Mouse (Mus musculus): ENCODE measurements around the gene Icam2. TPM values are rescaled to one million over a fixed set of nuclear protein-coding genes. Genes with fewer than 3 reads are reported as not detected.

The Icam2 gene
- polyA plus RNA-seq, 1 experiment from 2014 or later, result 77.7 TPM

- no peak for ATAC-seq (ENCODE audit: extremely low read depth, insufficient number of reproducible peaks, low FRiP score, low TSS enrichment)
- no peak overlapping the region for H3K4me2 ChIP-seq
- WGBS, result 32% methylated on average over 11 of the region's 11 CpGs
- no peak overlapping the region for H3K4me3 ChIP-seq
- peaks cover 11% of the 10 kb centered on the region for H3K4me1 ChIP-seq
- no peak overlapping the region for H3K9ac ChIP-seq
- H3K27ac ChIP-seq (replicated peaks), result peak overlapping the region; percentile 39; the same call in 1 of the 2 replicates
- H3K27me3 ChIP-seq (replicated peaks), result no peaks in the 10 kb centered on the region
- no peaks in the 10 kb centered on the region for H3K36me3 ChIP-seq
- no peaks in the 10 kb centered on the region for H3K9me3 ChIP-seq
These were observed 13.9 kb downstream of the Icam2 start for GRCm38 (mm10) chr11:106373998-106374397.

- 8% methylated on average over 3 of the region's 3 CpGs for WGBS
- no peak overlapping the region for H3K4me2 ChIP-seq
- no peaks in the 10 kb centered on the region for H3K9me3 ChIP-seq
- H3K4me3 ChIP-seq, result no peak overlapping the region
- no peak for ATAC-seq (ENCODE audit: extremely low read depth, insufficient number of reproducible peaks, low FRiP score, low TSS enrichment)
- peaks cover 22% of the 10 kb centered on the region for H3K4me1 ChIP-seq
- H3K36me3 ChIP-seq, result no peaks in the 10 kb centered on the region
- H3K27me3 ChIP-seq (replicated peaks), result no peaks in the 10 kb centered on the region
- no peak overlapping the region for H3K9ac ChIP-seq
- H3K27ac ChIP-seq (replicated peaks), result no peak overlapping the region
These were observed 21.6 kb downstream of the Icam2 start for GRCm38 (mm10) chr11:106366316-106366715.

- no peaks in the 10 kb centered on the region for H3K27me3 ChIP-seq (replicated peaks)
- H3K9ac ChIP-seq, result peak within 1 kb of the TSS; percentile 69
- ATAC-seq (ENCODE audit: extremely low read depth, insufficient number of reproducible peaks, low FRiP score, low TSS enrichment), result no peak
- H3K4me2 ChIP-seq, result peak within 1 kb of the TSS; percentile 57
- H3K4me3 ChIP-seq, result 0 out of 2 replicates have a peak within 1 kb of the TSS, but pooled peaks have one; percentile 27
- H3K27ac ChIP-seq (replicated peaks), result 0 out of 2 replicates have a peak within 1 kb of the TSS, but pooled peaks have one; percentile 13
- H3K9me3 ChIP-seq, result no peaks in the 10 kb centered on the region
- H3K36me3 ChIP-seq, result no peaks in the 10 kb centered on the region
- WGBS, result 30% methylated on average over 10 of the region's 10 CpGs
- H3K4me1 ChIP-seq, result peaks cover 22% of the 10 kb centered on the region
These were observed 22.5 kb downstream of the Icam2 start, which contains the start of gene Prr29 for GRCm38 (mm10) chr11:106365366-106365765. Gene Prr29, plus strand, starts transcription at chr11:106365472.

- Histone ChIP-seq H3K4me3 (0 out of 2 replicates have a peak overlapping the region, but pooled peaks have one; percentile 27), H3K9me3 (no peaks in the 10 kb centered on the region), H3K27ac (replicated peaks) (0 out of 2 replicates have a peak overlapping the region, but pooled peaks have one; percentile 13), H3K4me2 (peak overlapping the region; percentile 57), H3K27me3 (replicated peaks) (no peaks in the 10 kb centered on the region), H3K4me1 (peaks cover 22% of the 10 kb centered on the region), H3K9ac (peak overlapping the region; percentile 69), H3K36me3 (no peaks in the 10 kb centered on the region)
- no peak for ATAC-seq (ENCODE audit: extremely low read depth, insufficient number of reproducible peaks, low FRiP score, low TSS enrichment)
- 6% methylated on average over 11 of the region's 11 CpGs for WGBS
These were observed 23.2 kb downstream of the Icam2 start for GRCm38 (mm10) chr11:106364712-106365111.

- Histone ChIP-seq H3K9ac (no peak overlapping the region), H3K36me3 (no peaks in the 10 kb centered on the region), H3K27me3 (replicated peaks) (no peaks in the 10 kb centered on the region), H3K4me2 (no peak overlapping the region), H3K4me1 (peaks cover 10% of the 10 kb centered on the region), H3K27ac (replicated peaks) (no peak overlapping the region), H3K9me3 (no peaks in the 10 kb centered on the region), H3K4me3 (no peak overlapping the region)
- WGBS, result 19% methylated on average over 5 of the region's 5 CpGs
- ATAC-seq (ENCODE audit: extremely low read depth, insufficient number of reproducible peaks, low FRiP score, low TSS enrichment), result no peak
These were observed 28.5 kb downstream of the Icam2 start for GRCm38 (mm10) chr11:106359350-106359749.

GRCm38 (mm10) chr11:106355382-106356128, 32.3 kb downstream of the Icam2 start:
- Histone ChIP-seq H3K27ac (replicated peaks) (peak overlapping the region; percentile 2; the same call in 1 of the 2 replicates), H3K9ac (0 out of 2 replicates have a peak overlapping the region, but pooled peaks have one; percentile 25), H3K36me3 (no peaks in the 10 kb centered on the region), H3K27me3 (replicated peaks) (no peaks in the 10 kb centered on the region), H3K4me3 (no peak overlapping the region), H3K4me2 (no peak overlapping the region), H3K4me1 (peaks cover 19% of the 10 kb centered on the region), H3K9me3 (no peaks in the 10 kb centered on the region)
- no peak for ATAC-seq (ENCODE audit: extremely low read depth, insufficient number of reproducible peaks, low FRiP score, low TSS enrichment)
- 40% methylated on average over 19 of the region's 19 CpGs for WGBS

GRCm38 (mm10) chr11:106354181-106354580, 33.7 kb downstream of the Icam2 start:
- Histone ChIP-seq H3K9me3 (no peaks in the 10 kb centered on the region), H3K27me3 (replicated peaks) (no peaks in the 10 kb centered on the region), H3K4me3 (no peak overlapping the region), H3K4me1 (peaks cover 19% of the 10 kb centered on the region), H3K36me3 (no peaks in the 10 kb centered on the region), H3K27ac (replicated peaks) (no peak overlapping the region), H3K9ac (no peak overlapping the region), H3K4me2 (no peak overlapping the region)
- no peak for ATAC-seq (ENCODE audit: extremely low read depth, insufficient number of reproducible peaks, low FRiP score, low TSS enrichment)
- WGBS, result 63% methylated on average over 1 of the region's 1 CpGs

DNA sequence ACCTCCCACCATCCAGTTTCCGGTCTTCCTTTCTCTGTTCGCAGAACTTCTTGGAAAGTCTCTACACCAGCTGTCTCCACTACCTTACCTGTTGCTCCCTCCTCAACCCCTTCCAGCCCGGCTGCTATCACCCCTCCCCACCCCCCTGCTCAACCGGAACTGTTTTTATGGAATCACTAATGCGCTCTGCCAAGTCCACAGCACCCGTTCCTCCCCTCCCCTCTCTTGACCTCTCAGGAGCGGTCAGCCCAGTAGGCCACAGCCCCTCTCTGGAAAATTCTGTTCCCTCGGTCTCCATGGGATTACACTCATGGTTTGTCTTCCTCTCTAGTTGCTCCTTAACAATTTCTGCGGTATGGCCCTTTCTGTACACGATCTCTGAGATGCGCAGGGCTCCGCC, 34.7 kb downstream of the Icam2 start, which contains the start of gene Scn4a:
Gene Scn4a (minus strand): TSS at position 101 of the 400 bp plus-strand sequence.
- no peak within 1 kb of the TSS for H3K4me2 ChIP-seq
- no peak within 1 kb of the TSS for H3K27ac ChIP-seq (replicated peaks)
- H3K9ac ChIP-seq, result no peak within 1 kb of the TSS
- H3K9me3 ChIP-seq, result no peaks in the 10 kb centered on the region
- H3K36me3 ChIP-seq, result no peaks in the 10 kb centered on the region
- H3K4me1 ChIP-seq, result peaks cover 19% of the 10 kb centered on the region
- H3K4me3 ChIP-seq, result no peak within 1 kb of the TSS
- H3K27me3 ChIP-seq (replicated peaks), result no peaks in the 10 kb centered on the region
- WGBS, result 81% methylated on average over 12 of the region's 12 CpGs
- no peak for ATAC-seq (ENCODE audit: extremely low read depth, insufficient number of reproducible peaks, low FRiP score, low TSS enrichment)

- no peak for ATAC-seq (ENCODE audit: extremely low read depth, insufficient number of reproducible peaks, low FRiP score, low TSS enrichment)
- Histone ChIP-seq H3K27ac (replicated peaks) (no peak overlapping the region), H3K27me3 (replicated peaks) (no peaks in the 10 kb centered on the region), H3K9ac (no peak overlapping the region), H3K36me3 (no peaks in the 10 kb centered on the region), H3K9me3 (no peaks in the 10 kb centered on the region), H3K4me2 (no peak overlapping the region), H3K4me1 (peaks cover 19% of the 10 kb centered on the region), H3K4me3 (no peak overlapping the region)
- 40% methylated on average over 4 of the region's 4 CpGs for WGBS
These were observed 35.9 kb downstream of the Icam2 start for GRCm38 (mm10) chr11:106351941-106352340.

GRCm38 (mm10) chr11:106351253-106351652, 36.6 kb downstream of the Icam2 start:
- H3K27ac ChIP-seq (replicated peaks), result no peak overlapping the region
- no peak for ATAC-seq (ENCODE audit: extremely low read depth, insufficient number of reproducible peaks, low FRiP score, low TSS enrichment)
- WGBS, result 55% methylated on average over 3 of the region's 3 CpGs

GRCm38 (mm10) chr11:106350853-106351252, 37.0 kb downstream of the Icam2 start:
- WGBS, result 47% methylated on average over 5 of the region's 5 CpGs

More at GRCm38 (mm10) chr11:106351253-106351652, 36.6 kb downstream of the Icam2 start:
- Histone ChIP-seq H3K4me3 (no peak overlapping the region), H3K4me1 (peaks cover 19% of the 10 kb centered on the region), H3K9me3 (no peaks in the 10 kb centered on the region), H3K36me3 (no peaks in the 10 kb centered on the region), H3K9ac (no peak overlapping the region), H3K27me3 (replicated peaks) (no peaks in the 10 kb centered on the region), H3K4me2 (no peak overlapping the region)

More at GRCm38 (mm10) chr11:106350853-106351252, 37.0 kb downstream of the Icam2 start:
- Histone ChIP-seq H3K9me3 (no peaks in the 10 kb centered on the region), H3K4me3 (no peak overlapping the region), H3K27ac (replicated peaks) (no peak overlapping the region), H3K4me1 (peaks cover 17% of the 10 kb centered on the region), H3K4me2 (no peak overlapping the region), H3K27me3 (replicated peaks) (no peaks in the 10 kb centered on the region), H3K36me3 (no peaks in the 10 kb centered on the region), H3K9ac (no peak overlapping the region)
- ATAC-seq (ENCODE audit: extremely low read depth, insufficient number of reproducible peaks, low FRiP score, low TSS enrichment), result no peak

All from heart, embryonic 13.5 days (tissue).